Mouse (Mus musculus) limb, embryonic 11.5 days (tissue): Measurements from ENCODE around the gene Leprot. TPM values are rescaled to one million over a fixed set of nuclear protein-coding genes. Genes with fewer than 3 reads are reported as not detected.

Source experiments
- ATAC-seq: fragments of 200-750 bp; cut with Nextera tagmentation; 2 replicates; pipeline ENCODE4 v1.8.0; 2017; ENCODE audit warnings: low read depth; ENCODE audit not compliant: insufficient number of reproducible peaks, low FRiP score, low TSS enrichment
- DNase-seq: peaks from one replicate; pipeline ENCODE4 v3.0.0-alpha.2; 2015; ENCODE audit warnings: low spot score
- H3K27ac ChIP-seq: fragments of 300-500 bp; sonication (generic); replicated peaks from 2 replicates; pipeline ENCODE4 v1.5.1; 2014; ENCODE audit warnings: low read depth, mild to moderate bottlenecking, low read length
- H3K27me3 ChIP-seq: fragments of 300-500 bp; sonication (generic); 2 replicates; pipeline ENCODE4 v1.6.1; 2014; ENCODE audit warnings: mild to moderate bottlenecking, low read length, mixed read lengths; ENCODE audit not compliant: control insufficient read depth, insufficient read depth
- H3K36me3 ChIP-seq: fragments of 300-500 bp; sonication (generic); 2 replicates; pipeline ENCODE4 v1.6.1; 2014; ENCODE audit warnings: mild to moderate bottlenecking, low read length, moderate library complexity, mixed read lengths; ENCODE audit not compliant: control insufficient read depth, insufficient read depth
- H3K4me1 ChIP-seq: fragments of 300-500 bp; sonication (generic); 2 replicates; pipeline ENCODE4 v1.6.1; 2014; ENCODE audit warnings: low read length, mixed read lengths; ENCODE audit not compliant: control insufficient read depth, insufficient read depth
- H3K4me2 ChIP-seq: fragments of 300-500 bp; sonication (generic); 2 replicates; pipeline ENCODE4 v1.6.1; 2014; ENCODE audit warnings: low read depth, mild to moderate bottlenecking, moderate library complexity; ENCODE audit not compliant: severe bottlenecking
- H3K4me3 ChIP-seq: fragments of 300-500 bp; sonication (generic); 2 replicates; pipeline ENCODE4 v1.5.1; 2014; ENCODE audit warnings: low read depth, low read length
- H3K9ac ChIP-seq: fragments of 300-500 bp; sonication (generic); 2 replicates; pipeline ENCODE4 v1.6.1; 2014; ENCODE audit warnings: mild to moderate bottlenecking, low read length
- H3K9me3 ChIP-seq: fragments of 300-500 bp; sonication (generic); 2 replicates; pipeline ENCODE4 v1.6.1; 2016; ENCODE audit warnings: low read length; ENCODE audit not compliant: control insufficient read depth
- WGBS: fragments of 180-500 bp; shearing (Covaris S2); extraction: QIAGEN DNeasy Blood & Tissue Kit; methylation state at CpG from one replicate; pipeline ENCODE4 v1.1.7; 2014; 5-methylcytosine and 5-hydroxymethylcytosine counted together
- polyA plus RNA-seq: library from polyadenylated mRNA; unstranded; fragments of >200 nt; fragmentation: Nextera tagmentation; extraction: Ambion mirVana; gene quantifications from 2 replicates; pipeline ENCODE4 v1.2.1, GENCODE M21; 2014

Gene Leprot
- polyA plus RNA-seq, 1 experiment from 2014 or later = 60.8 TPM

DNA sequence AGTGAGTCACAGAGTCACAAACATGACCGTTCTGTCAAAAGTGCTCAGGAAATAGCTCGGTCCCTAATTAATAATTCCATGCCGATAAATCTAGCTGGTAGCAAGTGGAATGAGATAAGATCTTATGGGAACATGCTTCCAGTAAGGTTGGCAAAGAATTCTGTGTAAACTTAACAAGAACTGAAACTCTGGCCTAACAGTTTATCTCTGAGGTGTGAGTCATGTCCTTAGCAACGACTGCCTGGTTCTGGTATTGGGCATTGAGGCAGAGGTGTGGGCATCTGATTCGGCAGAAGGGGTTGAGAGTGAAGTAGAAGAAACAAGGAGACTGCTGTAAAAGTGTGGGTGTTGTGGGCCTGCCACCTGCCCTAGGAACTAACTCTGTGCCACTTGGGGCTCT is 22.3 kb downstream of the Leprot start:
- no peak for DNase-seq
- Histone ChIP-seq H3K4me2 (no peak overlapping the region), H3K4me1 (no peaks in the 10 kb centered on the region), H3K27me3 (no peaks in the 10 kb centered on the region), H3K36me3 (no peaks in the 10 kb centered on the region), H3K9ac (no peak overlapping the region), H3K9me3 (no peaks in the 10 kb centered on the region), H3K4me3 (no peak overlapping the region), H3K27ac (no peak overlapping the region)
- ATAC-seq = no peak
- WGBS = 80% methylated on average over 5 of the region's 5 CpGs

DNA sequence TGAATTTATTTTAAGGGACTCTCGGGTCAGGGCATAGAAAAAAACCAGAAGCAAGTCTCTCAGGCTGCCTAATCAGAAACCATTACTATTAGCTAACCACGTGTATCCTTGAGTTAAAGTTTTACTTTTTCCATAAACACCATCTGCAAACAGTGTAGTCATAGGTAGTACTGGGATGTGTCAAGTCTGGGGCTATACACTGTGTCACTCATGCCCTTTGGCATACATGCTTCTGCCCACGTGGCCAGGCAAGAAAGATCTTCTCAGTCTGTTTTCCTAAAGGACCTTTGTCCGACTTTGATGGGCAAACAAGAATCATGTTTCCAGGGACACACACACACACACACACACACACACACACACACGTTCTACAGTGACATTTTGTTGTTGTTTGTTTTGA is 27.3 kb downstream of the Leprot start:
- H3K4me2 ChIP-seq = no peak overlapping the region
- H3K27ac ChIP-seq = no peak overlapping the region
- H3K4me3 ChIP-seq = no peak overlapping the region
- no peak for DNase-seq
- no peaks in the 10 kb centered on the region for H3K9me3 ChIP-seq
- ATAC-seq = no peak
- H3K4me1 ChIP-seq = no peaks in the 10 kb centered on the region
- no peak overlapping the region for H3K9ac ChIP-seq
- H3K36me3 ChIP-seq = no peaks in the 10 kb centered on the region
- H3K27me3 ChIP-seq = no peaks in the 10 kb centered on the region
- WGBS = 80% methylated on average over 5 of the region's 5 CpGs

DNA sequence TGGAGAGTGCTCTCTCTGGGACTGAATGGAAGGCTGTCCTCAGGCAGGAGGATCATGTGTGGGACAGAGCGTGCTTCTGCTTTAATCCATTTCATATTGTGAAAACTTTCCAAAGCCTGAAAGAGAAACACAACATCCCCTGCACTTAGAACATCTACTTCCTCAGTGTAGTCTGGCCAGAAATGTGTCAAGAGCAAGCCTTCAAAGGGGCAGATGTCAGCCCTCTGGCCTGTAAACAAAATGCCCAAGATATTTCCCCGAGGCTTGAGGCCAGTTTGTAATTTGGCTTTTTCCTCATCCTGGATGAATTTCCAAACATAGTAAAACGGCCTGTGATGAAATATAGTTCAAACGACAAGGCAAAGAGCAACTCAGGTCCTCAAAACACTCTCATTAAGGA is 28.2 kb downstream of the Leprot start:
- Histone ChIP-seq H3K9me3 (no peaks in the 10 kb centered on the region), H3K27ac (no peak overlapping the region), H3K4me1 (no peaks in the 10 kb centered on the region), H3K4me2 (no peak overlapping the region), H3K36me3 (no peaks in the 10 kb centered on the region), H3K9ac (no peak overlapping the region), H3K4me3 (no peak overlapping the region), H3K27me3 (no peaks in the 10 kb centered on the region)
- WGBS = 71% methylated on average over 4 of the region's 4 CpGs
- ATAC-seq (no peak), DNase-seq (no peak)

DNA sequence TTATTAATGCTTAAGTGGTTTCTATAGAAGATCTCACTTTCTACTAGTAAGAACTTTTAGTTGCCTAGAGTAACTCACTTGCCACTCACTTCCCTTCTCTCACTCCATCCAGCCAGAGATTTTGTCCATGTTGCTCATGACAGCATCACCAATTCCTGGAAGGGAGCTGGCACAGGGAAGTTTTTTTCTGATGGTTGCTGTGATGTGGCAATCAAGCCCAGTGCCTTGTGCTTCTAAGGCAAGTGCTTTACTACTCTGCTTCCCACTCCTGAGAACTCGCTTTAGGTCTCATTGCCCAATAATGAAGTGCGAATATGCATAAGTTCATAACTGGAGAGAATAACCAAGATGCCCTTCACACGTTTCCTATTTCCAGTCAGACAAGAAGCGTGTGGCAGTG is 35.1 kb downstream of the Leprot start:
- Histone ChIP-seq H3K9ac (no peak overlapping the region), H3K4me1 (no peaks in the 10 kb centered on the region), H3K36me3 (no peaks in the 10 kb centered on the region), H3K9me3 (no peaks in the 10 kb centered on the region), H3K4me2 (no peak overlapping the region), H3K4me3 (no peak overlapping the region), H3K27me3 (no peaks in the 10 kb centered on the region), H3K27ac (no peak overlapping the region)
- no peak for ATAC-seq
- DNase-seq = no peak
- WGBS = 91% methylated on average over 4 of the region's 4 CpGs

DNA sequence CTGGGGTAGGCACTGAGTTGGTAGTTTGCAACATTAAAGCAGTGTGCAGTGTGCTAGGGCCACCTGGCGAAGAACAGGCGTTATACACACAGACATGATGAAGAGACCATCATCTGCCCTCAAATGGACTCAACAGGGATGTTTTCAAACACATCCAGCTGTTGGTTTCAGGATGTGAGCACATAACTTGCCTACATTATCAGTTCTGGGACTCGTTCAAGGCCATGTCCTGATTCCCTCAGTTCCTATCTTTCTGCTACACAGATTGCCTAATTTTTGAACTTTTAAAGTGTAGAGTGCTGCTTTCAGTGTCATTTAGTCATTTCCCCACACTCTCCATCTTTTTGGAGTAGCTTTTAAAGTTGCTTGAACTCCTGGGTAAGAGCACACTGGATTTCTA is 35.6 kb downstream of the Leprot start:
- no peak overlapping the region for H3K9ac ChIP-seq
- no peak overlapping the region for H3K27ac ChIP-seq
- WGBS = 87% methylated on average over 3 of the region's 3 CpGs
- no peaks in the 10 kb centered on the region for H3K4me1 ChIP-seq
- no peak overlapping the region for H3K4me3 ChIP-seq
- no peak for DNase-seq
- no peaks in the 10 kb centered on the region for H3K9me3 ChIP-seq
- H3K36me3 ChIP-seq = no peaks in the 10 kb centered on the region
- no peak overlapping the region for H3K4me2 ChIP-seq
- no peaks in the 10 kb centered on the region for H3K27me3 ChIP-seq
- ATAC-seq = no peak

- Histone ChIP-seq H3K9ac (no peak overlapping the region), H3K27me3 (no peaks in the 10 kb centered on the region), H3K4me2 (no peak overlapping the region), H3K36me3 (no peaks in the 10 kb centered on the region), H3K4me1 (no peaks in the 10 kb centered on the region), H3K4me3 (no peak overlapping the region), H3K9me3 (no peaks in the 10 kb centered on the region), H3K27ac (no peak overlapping the region)
- WGBS = 69% methylated on average over 3 of the region's 3 CpGs
- no peak for ATAC-seq
- no peak for DNase-seq
These were observed 37.3 kb downstream of the Leprot start for GRCm38 (mm10) chr4:101684821-101685220.

GRCm38 (mm10) chr4:101686227-101686810 is 38.8 kb downstream of the Leprot start:
- H3K4me3 ChIP-seq = no peak overlapping the region
- no peaks in the 10 kb centered on the region for H3K4me1 ChIP-seq
- H3K4me2 ChIP-seq = no peak overlapping the region
- no peak for ATAC-seq
- DNase-seq = no peak
- H3K9me3 ChIP-seq = no peaks in the 10 kb centered on the region
- WGBS = 82% methylated on average over 13 of the region's 13 CpGs
- no peaks in the 10 kb centered on the region for H3K27me3 ChIP-seq
- H3K36me3 ChIP-seq = no peaks in the 10 kb centered on the region
- no peak overlapping the region for H3K9ac ChIP-seq
- no peak overlapping the region for H3K27ac ChIP-seq

- no peak for DNase-seq
- Histone ChIP-seq H3K9ac (no peak overlapping the region), H3K27ac (no peak overlapping the region), H3K4me3 (no peak overlapping the region), H3K9me3 (no peaks in the 10 kb centered on the region), H3K36me3 (no peaks in the 10 kb centered on the region), H3K27me3 (no peaks in the 10 kb centered on the region), H3K4me2 (no peak overlapping the region), H3K4me1 (no peaks in the 10 kb centered on the region)
- WGBS = 93% methylated on average over 4 of the region's 4 CpGs
- ATAC-seq = no peak
These were observed 41.7 kb downstream of the Leprot start for GRCm38 (mm10) chr4:101689241-101689640.

DNA sequence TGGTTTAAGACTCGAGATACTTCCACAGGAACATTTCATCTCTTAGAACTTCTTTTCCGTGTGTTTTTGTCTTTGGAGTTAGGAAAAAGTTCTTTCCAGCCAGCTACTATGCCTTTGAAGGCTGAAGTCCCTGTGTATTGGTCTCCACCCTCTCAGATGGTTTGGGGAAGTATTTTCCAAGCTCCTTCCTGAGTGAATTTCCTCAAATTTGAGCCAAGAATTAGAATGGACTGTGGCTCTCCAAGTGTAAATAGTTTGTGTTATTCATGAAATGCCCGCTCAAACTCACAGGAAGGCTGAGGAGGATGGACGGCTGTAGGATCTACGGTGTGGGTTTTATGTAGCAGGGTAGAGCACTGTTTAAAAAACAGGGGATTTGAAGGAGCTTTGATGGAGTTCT is 42.1 kb downstream of the Leprot start:
- Histone ChIP-seq H3K4me1 (no peaks in the 10 kb centered on the region), H3K9ac (no peak overlapping the region), H3K9me3 (no peaks in the 10 kb centered on the region), H3K36me3 (no peaks in the 10 kb centered on the region), H3K27ac (no peak overlapping the region), H3K27me3 (no peaks in the 10 kb centered on the region), H3K4me3 (no peak overlapping the region), H3K4me2 (no peak overlapping the region)
- no peak for ATAC-seq
- DNase-seq = no peak
- 89% methylated on average over 5 of the region's 5 CpGs for WGBS
